Mouse (Mus musculus) intestine, embryonic 16.5 days (tissue): ENCODE measurements around the gene Lrr1. TPM values are rescaled to one million over a fixed set of nuclear protein-coding genes. Genes with fewer than 3 reads are reported as not detected.
A peak's percentile ranks its signal among the peaks of the same experiment; 100 is the strongest.

Experiments
- ATAC-seq: fragments of 200-750 bp; cut with Nextera tagmentation; 2 replicates; pipeline ENCODE4 v1.8.0; 2017; ENCODE audit warnings: moderate TSS enrichment, moderate library complexity
- H3K27ac ChIP-seq: fragments of 300-500 bp; sonication (generic); 2 replicates; pipeline ENCODE4 v1.5.1; 2014; ENCODE audit warnings: mild to moderate bottlenecking, low read length
- H3K27me3 ChIP-seq: fragments of 300-500 bp; sonication (generic); replicated peaks from 2 replicates; pipeline ENCODE4 v1.6.1; 2014; ENCODE audit warnings: low read length, control low read depth, mixed read lengths; ENCODE audit not compliant: control insufficient read depth, insufficient read depth
- H3K36me3 ChIP-seq: fragments of 300-500 bp; sonication (generic); 2 replicates; pipeline ENCODE4 v1.6.1; 2014; ENCODE audit warnings: low read length, control low read depth; ENCODE audit not compliant: control insufficient read depth, insufficient read depth
- H3K4me1 ChIP-seq: fragments of 300-500 bp; sonication (generic); 2 replicates; pipeline ENCODE4 v1.6.1; 2014; ENCODE audit warnings: low read length, control low read depth, mixed read lengths; ENCODE audit not compliant: control insufficient read depth, insufficient read depth
- H3K4me2 ChIP-seq: fragments of 300-500 bp; sonication (generic); 2 replicates; pipeline ENCODE4 v1.6.1; 2014; ENCODE audit warnings: low read depth, low read length, control low read depth
- H3K4me3 ChIP-seq: fragments of 300-500 bp; sonication (generic); 2 replicates; pipeline ENCODE4 v1.5.1; 2014; ENCODE audit warnings: mild to moderate bottlenecking, low read length
- H3K9ac ChIP-seq: fragments of 300-500 bp; sonication (generic); 2 replicates; pipeline ENCODE4 v1.6.1; 2014; ENCODE audit warnings: low read depth, low read length
- H3K9me3 ChIP-seq: fragments of 300-500 bp; sonication (generic); 2 replicates; pipeline ENCODE4 v1.6.1; 2016; ENCODE audit warnings: low read length, control low read depth; ENCODE audit not compliant: control insufficient read depth
- WGBS: fragments of 180-500 bp; shearing (Covaris S2); extraction: QIAGEN DNeasy Blood & Tissue Kit; methylation state at CpG from one replicate; pipeline ENCODE4 v1.1.7; 2014; 5-methylcytosine and 5-hydroxymethylcytosine counted together
- polyA plus RNA-seq: library from polyadenylated mRNA; unstranded; fragments of >200 nt; fragmentation: Nextera tagmentation; extraction: Ambion mirVana; gene quantifications from 2 replicates; pipeline ENCODE4 v1.2.1, GENCODE M21; 2015

The Lrr1 gene
- polyA plus RNA-seq, 1 experiment from 2014 or later = 17.3 TPM

- WGBS = 13% methylated on average over 10 of the region's 10 CpGs
- H3K36me3 ChIP-seq = no peaks in the 10 kb centered on the region
- no peak overlapping the region for H3K27ac ChIP-seq
- no peak overlapping the region for H3K9ac ChIP-seq
- ATAC-seq = no peak
- H3K4me3 ChIP-seq = no peak overlapping the region
- no peaks in the 10 kb centered on the region for H3K4me1 ChIP-seq
- H3K27me3 ChIP-seq = no peaks in the 10 kb centered on the region
- no peaks in the 10 kb centered on the region for H3K9me3 ChIP-seq
- no peak overlapping the region for H3K4me2 ChIP-seq
These were observed 36.6 kb upstream of the Lrr1 start for GRCm38 (mm10) chr12:69131981-69132380.

GRCm38 (mm10) chr12:69139201-69139600, 29.4 kb upstream of the Lrr1 start:
- Histone ChIP-seq H3K27me3 (no peaks in the 10 kb centered on the region), H3K4me2 (no peak overlapping the region), H3K4me1 (no peaks in the 10 kb centered on the region), H3K9me3 (no peaks in the 10 kb centered on the region), H3K27ac (no peak overlapping the region), H3K4me3 (no peak overlapping the region), H3K9ac (no peak overlapping the region), H3K36me3 (no peaks in the 10 kb centered on the region)
- 91% methylated on average over 3 of the region's 3 CpGs for WGBS
- ATAC-seq = no peak

GRCm38 (mm10) chr12:69139841-69140240, 28.8 kb upstream of the Lrr1 start:
- no peak for ATAC-seq
- WGBS = 89% methylated on average over 7 of the region's 7 CpGs

GRCm38 (mm10) chr12:69143460-69143859, 25.2 kb upstream of the Lrr1 start:
- Histone ChIP-seq H3K4me1 (no peaks in the 10 kb centered on the region), H3K36me3 (no peaks in the 10 kb centered on the region), H3K4me2 (no peak overlapping the region), H3K27ac (no peak overlapping the region), H3K9ac (no peak overlapping the region), H3K9me3 (no peaks in the 10 kb centered on the region), H3K27me3 (no peaks in the 10 kb centered on the region), H3K4me3 (no peak overlapping the region)
- no peak for ATAC-seq
- 82% methylated on average over 6 of the region's 6 CpGs for WGBS

More at GRCm38 (mm10) chr12:69139841-69140240, 28.8 kb upstream of the Lrr1 start:
- no peaks in the 10 kb centered on the region for H3K4me1 ChIP-seq
- H3K9me3 ChIP-seq = no peaks in the 10 kb centered on the region
- H3K27ac ChIP-seq = no peak overlapping the region
- no peaks in the 10 kb centered on the region for H3K36me3 ChIP-seq
- H3K4me2 ChIP-seq = no peak overlapping the region
- H3K27me3 ChIP-seq = no peaks in the 10 kb centered on the region
- no peak overlapping the region for H3K4me3 ChIP-seq
- H3K9ac ChIP-seq = no peak overlapping the region

GRCm38 (mm10) chr12:69147166-69147735, 21.4 kb upstream of the Lrr1 start:
- no peak overlapping the region for H3K4me2 ChIP-seq
- no peaks in the 10 kb centered on the region for H3K4me1 ChIP-seq
- no peak overlapping the region for H3K4me3 ChIP-seq
- H3K9ac ChIP-seq = no peak overlapping the region
- no peaks in the 10 kb centered on the region for H3K36me3 ChIP-seq
- no peak overlapping the region for H3K27ac ChIP-seq
- no peak for ATAC-seq
- H3K9me3 ChIP-seq = no peaks in the 10 kb centered on the region
- H3K27me3 ChIP-seq = no peaks in the 10 kb centered on the region
- 93% methylated on average over 5 of the region's 5 CpGs for WGBS

GRCm38 (mm10) chr12:69150049-69150448, 18.6 kb upstream of the Lrr1 start:
- no peak overlapping the region for H3K4me2 ChIP-seq
- no peaks in the 10 kb centered on the region for H3K36me3 ChIP-seq
- WGBS = 56% methylated on average over 13 of the region's 13 CpGs
- no peak overlapping the region for H3K4me3 ChIP-seq
- ATAC-seq = no peak
- no peaks in the 10 kb centered on the region for H3K4me1 ChIP-seq
- H3K27me3 ChIP-seq = no peaks in the 10 kb centered on the region
- H3K27ac ChIP-seq = no peak overlapping the region
- no peaks in the 10 kb centered on the region for H3K9me3 ChIP-seq
- no peak overlapping the region for H3K9ac ChIP-seq

- ATAC-seq = no peak
- H3K27ac ChIP-seq = no peak overlapping the region
- H3K27me3 ChIP-seq = no peaks in the 10 kb centered on the region
- no peaks in the 10 kb centered on the region; the same call in 1 of the 2 replicates for H3K4me1 ChIP-seq
- H3K4me3 ChIP-seq = no peak overlapping the region
- no peaks in the 10 kb centered on the region for H3K9me3 ChIP-seq
- 70% methylated on average over 2 of the region's 2 CpGs for WGBS
- peaks cover 10% of the 10 kb centered on the region for H3K36me3 ChIP-seq
- no peak overlapping the region for H3K9ac ChIP-seq
- no peak overlapping the region for H3K4me2 ChIP-seq
These were observed 12.7 kb upstream of the Lrr1 start for GRCm38 (mm10) chr12:69155923-69156322.

- Histone ChIP-seq H3K27ac (no peak overlapping the region), H3K4me2 (no peak overlapping the region), H3K9ac (no peak overlapping the region), H3K9me3 (no peaks in the 10 kb centered on the region), H3K4me1 (no peaks in the 10 kb centered on the region; the same call in 1 of the 2 replicates), H3K36me3 (peaks cover 10% of the 10 kb centered on the region), H3K4me3 (no peak overlapping the region), H3K27me3 (no peaks in the 10 kb centered on the region)
- no peak for ATAC-seq
- WGBS = 74% methylated on average over 4 of the region's 4 CpGs
These were observed 12.2 kb upstream of the Lrr1 start for GRCm38 (mm10) chr12:69156436-69156835.

- no peak overlapping the region for H3K4me2 ChIP-seq
- 97% methylated on average over 2 of the region's 2 CpGs for WGBS
- no peaks in the 10 kb centered on the region for H3K9me3 ChIP-seq
These were observed 11.5 kb upstream of the Lrr1 start for GRCm38 (mm10) chr12:69157107-69157506.

GRCm38 (mm10) chr12:69158366-69158764, 10.2 kb upstream of the Lrr1 start:
- Histone ChIP-seq H3K27me3 (no peaks in the 10 kb centered on the region), H3K4me2 (peak overlapping the region; percentile 65), H3K9ac (peak overlapping the region; percentile 87), H3K27ac (peak overlapping the region; percentile 79), H3K4me1 (no peaks in the 10 kb centered on the region; the same call in 1 of the 2 replicates), H3K9me3 (no peaks in the 10 kb centered on the region), H3K36me3 (peaks cover 10% of the 10 kb centered on the region), H3K4me3 (peak overlapping the region; percentile 57)
- under 1% methylated on average over 19 of the region's 19 CpGs for WGBS
- ATAC-seq = no peak

More at GRCm38 (mm10) chr12:69157107-69157506, 11.5 kb upstream of the Lrr1 start:
- Histone ChIP-seq H3K36me3 (peaks cover 10% of the 10 kb centered on the region), H3K27ac (0 out of 2 replicates have a peak overlapping the region, but pooled peaks have one; percentile 19), H3K4me3 (no peak overlapping the region), H3K4me1 (no peaks in the 10 kb centered on the region; the same call in 1 of the 2 replicates), H3K27me3 (no peaks in the 10 kb centered on the region), H3K9ac (no peak overlapping the region)
- ATAC-seq = no peak
